Mouse (Mus musculus): ENCODE results near the gene Gss. TPM values are rescaled to one million over a fixed set of nuclear protein-coding genes. Genes with fewer than 3 reads are reported as not detected.

The Gss gene
- polyA plus RNA-seq, 1 experiment from 2014 or later = 45.0 TPM

GRCm38 (mm10) chr2:155588136-155588535, 4.5 kb downstream of the Gss start:
- no peaks in the 10 kb centered on the region for H3K36me3 ChIP-seq
- no peak overlapping the region for H3K4me3 ChIP-seq (replicated peaks)
- H3K9me3 ChIP-seq (replicated peaks) = no peaks in the 10 kb centered on the region
- no peak overlapping the region for H3K27ac ChIP-seq
- H3K27me3 ChIP-seq = no peaks in the 10 kb centered on the region
- WGBS = 69% methylated on average over 3 of the region's 3 CpGs
- H3K4me1 ChIP-seq = peaks cover 13% of the 10 kb centered on the region
- ATAC-seq (replicated peaks; ENCODE audit: low FRiP score) = no peak
- H3K4me2 ChIP-seq = no peak overlapping the region
- no peak overlapping the region for H3K9ac ChIP-seq

DNA sequence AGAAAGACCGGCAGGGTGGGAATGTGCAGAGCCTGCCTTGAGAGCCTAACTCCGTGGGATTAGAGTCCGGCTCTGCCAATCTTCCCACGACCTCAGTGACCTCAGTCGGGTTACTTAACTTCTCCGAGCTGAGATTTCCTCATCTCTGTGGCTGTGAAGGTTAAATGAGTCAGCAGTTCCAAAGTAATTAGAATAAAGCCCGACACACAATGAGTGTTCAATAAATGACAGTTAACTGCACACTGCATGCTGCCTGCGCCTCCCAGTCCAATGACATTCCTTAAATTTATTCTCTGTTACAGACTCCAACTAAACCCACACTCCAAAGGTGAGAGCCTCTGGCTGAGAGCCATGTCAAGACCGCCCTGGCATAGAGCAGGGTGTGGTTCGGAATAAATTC, 7.1 kb downstream of the Gss start:
- H3K4me3 ChIP-seq (replicated peaks) = no peak overlapping the region
- ATAC-seq (replicated peaks; ENCODE audit: low FRiP score) = no peak
- no peaks in the 10 kb centered on the region for H3K4me1 ChIP-seq
- WGBS = 69% methylated on average over 10 of the region's 10 CpGs
- H3K27me3 ChIP-seq = no peaks in the 10 kb centered on the region
- H3K9ac ChIP-seq = no peak overlapping the region
- no peak overlapping the region for H3K4me2 ChIP-seq
- peaks cover 3% of the 10 kb centered on the region; the same call in 1 of the 2 replicates for H3K36me3 ChIP-seq
- no peak overlapping the region for H3K27ac ChIP-seq
- H3K9me3 ChIP-seq (replicated peaks) = no peaks in the 10 kb centered on the region

- ATAC-seq (replicated peaks; ENCODE audit: low FRiP score) = no peak
- Histone ChIP-seq H3K4me1 (no peaks in the 10 kb centered on the region), H3K9ac (no peak overlapping the region), H3K36me3 (peaks cover 4% of the 10 kb centered on the region; the same call in 1 of the 2 replicates), H3K4me2 (no peak overlapping the region), H3K27ac (no peak overlapping the region), H3K27me3 (no peaks in the 10 kb centered on the region), H3K4me3 (replicated peaks) (no peak overlapping the region), H3K9me3 (replicated peaks) (no peaks in the 10 kb centered on the region)
- WGBS = 90% methylated on average over 9 of the region's 9 CpGs
These were observed 7.5 kb downstream of the Gss start for GRCm38 (mm10) chr2:155585082-155585481.

DNA sequence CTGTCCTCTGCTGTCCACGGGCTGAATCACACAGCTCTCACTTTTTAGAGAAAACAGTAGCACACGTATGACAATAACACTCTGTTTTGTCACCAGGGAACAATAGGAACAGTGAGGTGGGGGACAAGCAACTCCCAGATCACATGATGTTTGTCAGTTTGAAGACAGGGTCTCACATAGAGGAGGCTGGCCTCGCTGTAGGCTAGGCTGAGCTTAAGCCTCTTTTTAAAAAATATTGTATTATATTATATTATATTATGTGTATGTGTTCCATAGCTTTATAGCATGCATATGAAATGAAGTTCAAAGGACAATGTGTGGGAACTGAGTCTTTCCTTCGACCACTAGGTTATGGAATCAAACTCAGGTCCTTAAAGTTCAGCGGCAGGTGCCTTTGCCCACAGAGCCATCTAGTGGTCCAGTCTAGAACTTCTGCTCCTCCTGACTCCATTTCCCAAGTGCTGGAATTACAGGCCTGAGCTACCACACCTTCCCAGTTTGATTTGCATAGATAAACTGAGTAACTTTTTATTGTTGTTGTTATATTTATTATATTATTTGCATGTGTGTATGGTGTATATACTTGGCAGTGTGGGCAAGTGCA, 8.6 kb downstream of the Gss start:
- WGBS = 48% methylated on average over 5 of the region's 5 CpGs
- no peak overlapping the region for H3K9ac ChIP-seq
- no peak for ATAC-seq (replicated peaks; ENCODE audit: low FRiP score)
- no peak overlapping the region for H3K4me2 ChIP-seq
- no peak overlapping the region for H3K4me3 ChIP-seq (replicated peaks)
- no peak overlapping the region for H3K27ac ChIP-seq
- no peaks in the 10 kb centered on the region for H3K9me3 ChIP-seq (replicated peaks)
- no peaks in the 10 kb centered on the region for H3K4me1 ChIP-seq
- no peaks in the 10 kb centered on the region for H3K27me3 ChIP-seq
- peaks cover 4% of the 10 kb centered on the region; the same call in 1 of the 2 replicates for H3K36me3 ChIP-seq

DNA sequence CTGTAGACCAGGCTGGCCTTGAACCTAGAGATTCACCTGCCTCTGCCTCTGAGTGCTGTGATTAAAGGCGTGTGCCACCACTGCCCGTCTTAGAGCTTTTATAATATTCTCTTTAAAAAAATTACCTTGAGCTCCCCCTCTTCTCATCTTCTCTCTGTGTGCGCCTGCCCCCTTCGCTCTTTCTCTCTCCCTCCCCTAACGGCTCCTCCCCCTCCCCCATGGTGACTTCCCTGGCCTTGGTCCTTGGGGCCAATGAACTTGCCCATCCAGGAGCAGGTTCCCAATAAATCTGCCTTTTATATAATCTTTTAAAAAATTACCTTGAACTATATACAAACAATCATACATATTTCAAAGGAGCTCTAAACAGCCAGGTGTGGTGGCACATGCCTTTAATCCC, 9.6 kb downstream of the Gss start:
- Histone ChIP-seq H3K27me3 (no peaks in the 10 kb centered on the region), H3K4me2 (no peak overlapping the region), H3K27ac (no peak overlapping the region), H3K9ac (no peak overlapping the region), H3K4me1 (no peaks in the 10 kb centered on the region), H3K9me3 (replicated peaks) (no peaks in the 10 kb centered on the region), H3K36me3 (peaks cover 4% of the 10 kb centered on the region; the same call in 1 of the 2 replicates), H3K4me3 (replicated peaks) (no peak overlapping the region)
- ATAC-seq (replicated peaks; ENCODE audit: low FRiP score) = no peak
- 88% methylated on average over 5 of the region's 5 CpGs for WGBS

DNA sequence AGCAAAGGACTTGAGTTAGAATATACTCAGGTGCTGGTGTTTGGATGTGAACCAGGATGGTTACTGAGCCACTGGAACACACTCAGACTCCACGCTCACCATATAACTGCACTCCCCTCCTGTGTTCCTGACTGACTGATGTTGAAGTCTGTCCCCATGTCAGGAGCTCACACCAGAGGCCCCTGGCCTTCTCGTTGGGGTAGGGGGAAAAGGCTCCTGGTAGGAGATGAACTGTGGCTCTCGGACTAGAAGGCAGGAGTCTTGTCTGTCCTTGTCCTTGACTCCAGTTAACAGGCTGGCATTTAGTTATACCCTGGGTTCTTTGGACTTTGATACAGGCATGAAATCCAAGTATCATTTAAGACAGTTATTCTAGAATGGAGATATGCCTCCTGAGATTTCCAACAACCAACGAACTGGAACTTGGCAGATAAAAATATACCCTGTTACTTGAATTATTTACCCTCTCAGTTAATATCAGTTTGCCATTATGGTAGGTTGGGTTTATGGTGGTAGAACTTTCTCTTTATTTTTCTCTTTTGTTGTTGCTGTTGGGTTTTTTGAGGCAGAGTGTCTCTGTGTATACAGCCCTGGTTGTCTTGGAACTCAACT, 10.1 kb downstream of the Gss start:
- Histone ChIP-seq H3K9me3 (replicated peaks) (no peaks in the 10 kb centered on the region), H3K27ac (no peak overlapping the region), H3K27me3 (no peaks in the 10 kb centered on the region), H3K4me3 (replicated peaks) (no peak overlapping the region), H3K36me3 (peaks cover 5% of the 10 kb centered on the region; the same call in 1 of the 2 replicates), H3K4me2 (no peak overlapping the region), H3K4me1 (no peaks in the 10 kb centered on the region), H3K9ac (no peak overlapping the region)
- ATAC-seq (replicated peaks; ENCODE audit: low FRiP score) = no peak
- WGBS = 78% methylated on average over 4 of the region's 4 CpGs

DNA sequence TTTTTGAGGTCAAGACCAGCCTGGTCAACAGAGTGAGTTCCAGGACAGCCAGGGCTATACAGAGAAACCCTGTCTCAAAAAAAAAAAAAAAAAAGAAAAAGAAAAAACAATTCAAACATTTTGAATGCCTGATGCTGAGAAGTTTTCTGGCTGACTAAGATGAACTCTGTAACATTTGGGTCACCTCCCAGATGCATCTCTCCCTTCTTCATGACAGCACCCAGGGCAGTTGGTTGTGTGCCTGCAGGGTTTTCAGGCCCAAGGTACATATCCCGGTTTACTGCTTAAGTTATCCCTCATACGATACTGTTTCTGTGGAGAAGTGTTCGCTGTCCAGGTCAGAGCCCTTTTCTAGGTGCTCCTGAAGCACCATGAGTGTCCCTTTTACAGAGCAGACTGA, 12.3 kb downstream of the Gss start:
- 86% methylated on average over 3 of the region's 3 CpGs for whole genome bisulfite sequencing
- H3K27ac ChIP-seq = no peak overlapping the region
- ATAC-seq (replicated peaks; ENCODE audit: low FRiP score) = no peak
- H3K27me3 ChIP-seq = no peaks in the 10 kb centered on the region
- no peaks in the 10 kb centered on the region for H3K9me3 ChIP-seq (replicated peaks)
- H3K36me3 ChIP-seq = peaks cover 18% of the 10 kb centered on the region
- no peak overlapping the region for H3K4me3 ChIP-seq (replicated peaks)
- H3K4me2 ChIP-seq = no peak overlapping the region
- no peak overlapping the region for H3K9ac ChIP-seq
- no peaks in the 10 kb centered on the region for H3K4me1 ChIP-seq

DNA sequence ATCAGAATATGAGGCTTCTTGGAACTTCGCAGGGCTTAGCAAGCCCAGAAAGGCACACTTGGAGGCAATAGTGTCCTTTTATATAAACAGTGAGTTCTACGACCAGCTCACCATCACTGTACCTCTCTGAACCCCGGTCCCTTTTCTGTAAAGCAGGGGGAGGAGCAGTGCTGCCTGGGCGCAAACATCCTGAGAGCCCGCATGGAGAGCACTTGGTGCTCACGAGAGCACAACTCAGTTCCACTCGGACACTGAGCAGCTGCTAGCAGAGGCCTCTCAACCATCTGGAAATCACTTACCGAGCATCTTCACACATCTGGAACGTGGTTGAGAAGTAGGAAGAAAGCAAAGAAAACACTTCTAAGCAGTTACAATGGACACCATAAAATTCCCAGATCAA, 16.0 kb downstream of the Gss start:
- WGBS = 79% methylated on average over 9 of the region's 9 CpGs
- no peak overlapping the region for H3K4me3 ChIP-seq (replicated peaks)
- no peak for ATAC-seq (replicated peaks; ENCODE audit: low FRiP score)
- peaks cover 20% of the 10 kb centered on the region for H3K36me3 ChIP-seq
- H3K27ac ChIP-seq = no peak overlapping the region
- H3K4me1 ChIP-seq = no peaks in the 10 kb centered on the region
- H3K4me2 ChIP-seq = no peak overlapping the region
- no peaks in the 10 kb centered on the region for H3K27me3 ChIP-seq
- H3K9me3 ChIP-seq (replicated peaks) = no peaks in the 10 kb centered on the region
- no peak overlapping the region for H3K9ac ChIP-seq

DNA sequence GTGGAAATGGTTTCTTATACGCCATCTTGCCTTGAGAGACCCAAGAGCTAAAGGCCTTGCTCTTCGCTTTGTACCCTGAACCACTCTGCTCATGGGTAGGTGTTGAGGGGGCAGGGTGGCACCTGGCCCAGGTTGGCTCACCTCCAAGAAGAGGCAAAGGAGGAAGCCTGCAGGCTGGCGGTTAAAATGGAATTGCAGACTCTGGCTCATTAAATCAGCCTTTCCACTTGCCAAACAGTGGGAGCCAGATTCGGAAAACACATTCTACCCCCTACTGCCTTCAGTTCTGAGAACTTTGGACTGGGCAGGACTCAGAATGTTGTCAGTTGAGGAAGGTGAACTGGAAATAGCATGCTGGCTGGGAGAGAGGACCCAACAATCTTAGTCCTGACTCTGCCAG, 17.9 kb downstream of the Gss start:
- ATAC-seq (replicated peaks; ENCODE audit: low FRiP score) = no peak
- Histone ChIP-seq H3K4me3 (replicated peaks) (no peak overlapping the region), H3K4me2 (no peak overlapping the region), H3K27me3 (no peaks in the 10 kb centered on the region), H3K27ac (no peak overlapping the region), H3K4me1 (peaks cover 3% of the 10 kb centered on the region; the same call in 1 of the 2 replicates), H3K9ac (no peak overlapping the region), H3K36me3 (peaks cover 17% of the 10 kb centered on the region), H3K9me3 (replicated peaks) (no peaks in the 10 kb centered on the region)
- WGBS = 94% methylated on average over 4 of the region's 4 CpGs

DNA sequence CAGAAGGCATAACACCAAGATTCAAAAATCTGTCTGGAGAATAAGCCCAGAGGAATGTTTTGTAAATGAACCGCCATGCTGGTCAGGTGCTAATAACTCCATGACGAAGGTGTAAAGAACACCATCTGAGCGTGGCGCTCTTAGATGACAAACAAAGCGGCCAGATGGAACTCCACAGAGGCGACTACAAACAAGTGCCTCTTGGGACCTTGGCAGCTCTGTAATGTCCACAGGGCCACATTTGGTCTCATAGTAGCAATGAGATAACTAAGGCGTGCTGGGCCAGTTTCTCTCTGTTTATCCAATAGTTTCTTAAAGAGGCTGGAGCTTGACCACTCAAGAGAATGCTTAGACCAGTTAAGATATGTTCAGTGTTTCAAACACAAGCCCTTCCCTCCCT, 18.6 kb downstream of the Gss start:
- ATAC-seq (replicated peaks; ENCODE audit: low FRiP score) = no peak
- 90% methylated on average over 7 of the region's 7 CpGs for WGBS
- no peak overlapping the region for H3K4me3 ChIP-seq (replicated peaks)

GRCm38 (mm10) chr2:155573001-155573400, 19.6 kb downstream of the Gss start:
- Histone ChIP-seq H3K9ac (no peak overlapping the region), H3K27me3 (no peaks in the 10 kb centered on the region), H3K4me3 (replicated peaks) (no peak overlapping the region), H3K9me3 (replicated peaks) (no peaks in the 10 kb centered on the region), H3K4me2 (no peak overlapping the region), H3K4me1 (peaks cover 3% of the 10 kb centered on the region; the same call in 1 of the 2 replicates), H3K27ac (no peak overlapping the region), H3K36me3 (peaks cover 17% of the 10 kb centered on the region)
- no peak for ATAC-seq (replicated peaks; ENCODE audit: low FRiP score)
- 86% methylated on average over 9 of the region's 9 CpGs for WGBS

More for the DNA sequence above, 18.6 kb downstream of the Gss start:
- peaks cover 17% of the 10 kb centered on the region for H3K36me3 ChIP-seq
- H3K4me2 ChIP-seq = no peak overlapping the region
- H3K27me3 ChIP-seq = no peaks in the 10 kb centered on the region
- no peak overlapping the region for H3K27ac ChIP-seq
- H3K9ac ChIP-seq = no peak overlapping the region
- H3K4me1 ChIP-seq = peaks cover 3% of the 10 kb centered on the region; the same call in 1 of the 2 replicates
- no peaks in the 10 kb centered on the region for H3K9me3 ChIP-seq (replicated peaks)

GRCm38 (mm10) chr2:155569223-155569807, 23.3 kb downstream of the Gss start:
- WGBS = 34% methylated on average over 3 of the region's 3 CpGs
- H3K27ac ChIP-seq = no peak overlapping the region
- no peaks in the 10 kb centered on the region for H3K27me3 ChIP-seq
- H3K4me1 ChIP-seq = peaks cover 3% of the 10 kb centered on the region; the same call in 1 of the 2 replicates
- H3K4me3 ChIP-seq (replicated peaks) = no peak overlapping the region
- H3K36me3 ChIP-seq = peaks cover 13% of the 10 kb centered on the region
- no peak overlapping the region for H3K4me2 ChIP-seq
- no peak overlapping the region for H3K9ac ChIP-seq
- no peak for ATAC-seq (replicated peaks; ENCODE audit: low FRiP score)
- H3K9me3 ChIP-seq (replicated peaks) = no peaks in the 10 kb centered on the region

All from kidney, embryonic 15.5 days (tissue).